Mouse (Mus musculus) forebrain, embryonic 16.5 days (tissue): ENCODE data around the gene Prss16. TPM values are rescaled to one million over a fixed set of nuclear protein-coding genes. Genes with fewer than 3 reads are reported as not detected.

Experiments used
- microRNA-seq: library from miRNA; unstranded; fragments of <30 nt; microRNA quantifications from one replicate; pipeline ENCODE4, GENCODE M21; 2017
- polyA plus RNA-seq: library from polyadenylated mRNA; unstranded; fragments of >200 nt; fragmentation: Nextera tagmentation; extraction: Ambion mirVana; gene quantifications from 2 replicates; pipeline ENCODE4 v1.2.1, GENCODE M21; 2015

Prss16 gene
- polyA plus RNA-seq, 1 experiment from 2014 or later, result 0.19 TPM

Small RNA genes within 50 kb of the gene (microRNA-seq; reads per million reads assigned to microRNA genes)
- gene Gm44390 (not detected), gene Gm44486 (not detected)

Other genes starting within 250 kb of the Prss16 start
- gene Hist1h1b, start 229.1 kb downstream of the Prss16 start, polyA plus RNA-seq, result 6.5 and 7.8 TPM in 2 replicates
- gene Hist1h3i, start 226.4 kb downstream of the Prss16 start, polyA plus RNA-seq, result 49.1 and 60.2 TPM in 2 replicates
- 1.7 TPM in 1 of 2 replicates, not detected in the other for gene Hist1h2an, start 222.5 kb downstream of the Prss16 start, polyA plus RNA-seq
- gene Hist1h2bp, start 222.3 kb downstream of the Prss16 start, polyA plus RNA-seq, result 2.0 TPM in 1 of 2 replicates, not detected in the other
- 7.9 and 8.0 TPM in 2 replicates for gene Hist1h2bq, start 199.5 kb downstream of the Prss16 start, polyA plus RNA-seq
- gene Hist1h2ao, start 199.3 kb downstream of the Prss16 start, polyA plus RNA-seq, result not detected in 2 replicates
- not detected in 2 replicates for gene Hist1h4m, start 198.0 kb downstream of the Prss16 start, polyA plus RNA-seq
- 5.9 and 6.4 TPM in 2 replicates for gene Hist1h4n, start 177.5 kb downstream of the Prss16 start, polyA plus RNA-seq
- 1,189 and 1,296 TPM in 2 replicates for gene Hist1h2ap, start 176.2 kb downstream of the Prss16 start, polyA plus RNA-seq
- 7.8 and 8.3 TPM in 2 replicates for gene Hist1h2br, start 176.0 kb downstream of the Prss16 start, polyA plus RNA-seq
- gene Zfp184, start 64.6 kb downstream of the Prss16 start, polyA plus RNA-seq, result 24.8 and 25.7 TPM in 2 replicates
- not detected in 2 replicates for gene Pom121l2, start 28.5 kb downstream of the Prss16 start, polyA plus RNA-seq
- gene Hist1h2ah, start 25.8 kb upstream of the Prss16 start, polyA plus RNA-seq, result not detected in 2 replicates
- 3.3 TPM in 1 of 2 replicates, not detected in the other for gene Hist1h2bk, start 26.1 kb upstream of the Prss16 start, polyA plus RNA-seq
- gene Hist1h4i, start 31.6 kb upstream of the Prss16 start, polyA plus RNA-seq, result 14.0 and 14.5 TPM in 2 replicates
- 8.5 and 13.4 TPM in 2 replicates for gene Hist1h2ag, start 33.2 kb upstream of the Prss16 start, polyA plus RNA-seq
- gene Hist1h2bj, start 33.5 kb upstream of the Prss16 start, polyA plus RNA-seq, result 2.1 and 3.1 TPM in 2 replicates
- 0.04 TPM in 1 of 2 replicates, not detected in the other for gene Vmn1r188, start 74.7 kb upstream of the Prss16 start, polyA plus RNA-seq
- gene Vmn1r189, start 96.1 kb upstream of the Prss16 start, polyA plus RNA-seq, result not detected in 2 replicates
- gene Vmn1r191, start 174.2 kb upstream of the Prss16 start, polyA plus RNA-seq, result not detected in 2 replicates
- not detected in 2 replicates for gene Vmn1r192, start 181.4 kb upstream of the Prss16 start, polyA plus RNA-seq
- gene Vmn1r193, start 213.4 kb upstream of the Prss16 start, polyA plus RNA-seq, result not detected in 2 replicates
- gene Vmn1r194, start 234.5 kb upstream of the Prss16 start, polyA plus RNA-seq, result not detected in 2 replicates